Mouse (Mus musculus) spleen, adult 2 months (tissue): ENCODE data around the gene Etv4.

Experiments used
- CTCF ChIP-seq: fragments of 200-500 bp; IDR thresholded peaks from 2 replicates; pipeline ENCODE4 v1.5.1; 2011; ENCODE audit warnings: mild to moderate bottlenecking, inconsistent platforms; ENCODE audit not compliant: insufficient read depth, insufficient read length, insufficient replicate concordance; ENCODE audit errors: extremely low read depth
- POLR2A ChIP-seq: fragments of 200-500 bp; IDR thresholded peaks from 2 replicates; pipeline ENCODE4 v1.6.1; 2011; ENCODE audit warnings: low read depth, low read length, inconsistent platforms

DNA sequence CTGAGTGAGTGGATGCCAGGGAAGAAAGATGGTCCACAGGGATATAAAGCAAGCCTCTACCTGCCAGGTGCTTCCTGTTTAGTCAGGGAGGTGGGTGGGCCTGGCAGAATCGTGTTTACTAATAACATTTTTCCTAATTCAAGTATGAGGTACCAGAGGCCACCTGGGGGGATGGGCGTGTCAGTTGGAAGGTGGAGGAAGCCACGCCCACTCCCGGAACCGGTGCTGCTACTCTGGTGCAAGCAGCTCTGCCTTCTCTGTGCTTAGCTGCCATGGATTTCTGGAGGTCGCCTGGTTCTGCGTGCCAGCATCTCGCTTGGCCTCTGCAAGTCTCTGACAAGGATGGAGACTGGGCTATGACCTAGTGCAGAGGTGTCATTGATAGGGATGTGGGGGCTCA is 12.9 kb upstream of the Etv4 start:
- TF ChIP-seq CTCF: no peak
- TF ChIP-seq POLR2A: no peak
